Mouse (Mus musculus) kidney, adult 10 weeks (tissue): ENCODE data around the gene Dnah3. TPM values are rescaled to one million over a fixed set of nuclear protein-coding genes. Genes with fewer than 3 reads are reported as not detected.

ENCODE experiments used
- polyA plus RNA-seq: library from polyadenylated mRNA; stranded (reverse); fragments of 350-450 nt; fragmentation: Illumina TruSeq; extraction: RNeasy Lipid Tissue Mini Kit (QIAGEN cat#74804); gene quantifications from one replicate; pipeline ENCODE4 v1.2.3, GENCODE M21; 2014; ENCODE audit warnings: low read depth, low replicate concordance

Gene Dnah3
- 0.40 TPM for polyA plus RNA-seq

GRCm38 (mm10) chr7:120095180-120095579 is at the start of gene Dnah3:
Dnah3 (minus strand) TSS chr7:120095280.

GRCm38 (mm10) chr7:120102164-120102972 is 7.3 kb upstream of the Dnah3 start, which contains the start of gene Tmem159:
Tmem159 (plus strand) TSS chr7:120102353.

GRCm38 (mm10) chr7:119895639-119896512 is 199.2 kb downstream of the Dnah3 start, which contains the start of the genes Lyrm1 and Dcun1d3:
Lyrm1 (plus strand) TSS chr7:119895861.
Dcun1d3 (minus strand) TSS chr7:119896298.

Other genes with a start within 250 kb of the Dnah3 start
- 20.6 TPM for gene Lyrm1, start 199.4 kb downstream of the Dnah3 start, polyA plus RNA-seq
- gene Dcun1d3, start 199.0 kb downstream of the Dnah3 start, polyA plus RNA-seq: 15.8 TPM
- gene Tmem159, start 7.1 kb upstream of the Dnah3 start, polyA plus RNA-seq: 22.6 TPM
- not detected for gene Zp2, start 50.0 kb upstream of the Dnah3 start, polyA plus RNA-seq
- 81.7 TPM for gene Anks4b, start 78.6 kb upstream of the Dnah3 start, polyA plus RNA-seq
- 8.2 TPM for gene Crym, start 106.8 kb upstream of the Dnah3 start, polyA plus RNA-seq
- 0.16 TPM for gene Abca14, start 108.7 kb upstream of the Dnah3 start, polyA plus RNA-seq
- gene Abca15, start 233.4 kb upstream of the Dnah3 start, polyA plus RNA-seq: not detected